Mouse (Mus musculus) pancreas, adult 10 weeks (tissue): ENCODE measurements around the gene Toporsl. TPM values are rescaled to one million over a fixed set of nuclear protein-coding genes. Genes with fewer than 3 reads are reported as not detected.

Experiments used
- polyA plus RNA-seq: library from polyadenylated mRNA; stranded (reverse); fragments of 350-450 nt; fragmentation: Illumina TruSeq; extraction: RNeasy Lipid Tissue Mini Kit (QIAGEN cat#74804); gene quantifications from one replicate; pipeline ENCODE4 v1.2.3, GENCODE M21; 2015; ENCODE audit warnings: low read depth, low replicate concordance; ENCODE audit not compliant: insufficient read depth

Gene Toporsl
- not detected for polyA plus RNA-seq

GRCm38 (mm10) chr4:52595927-52596326 lies at the start of gene Toporsl:
TSS of gene Toporsl (plus strand) at chr4:52596274.

Other genes starting within 250 kb of the Toporsl start
- gene Smc2, start 157.0 kb upstream of the Toporsl start, polyA plus RNA-seq = 1.7 TPM
- not detected for gene Vma21-ps, start 99.0 kb upstream of the Toporsl start, polyA plus RNA-seq
- not detected for gene Olfr275, start 218.3 kb downstream of the Toporsl start, polyA plus RNA-seq